Mouse (Mus musculus): ENCODE measurements around the gene Gm45021. TPM values are rescaled to one million over a fixed set of nuclear protein-coding genes. Genes with fewer than 3 reads are reported as not detected.

Gm45021 gene
- total and polyA plus RNA-seq, 3 experiments = not detected

DNA sequence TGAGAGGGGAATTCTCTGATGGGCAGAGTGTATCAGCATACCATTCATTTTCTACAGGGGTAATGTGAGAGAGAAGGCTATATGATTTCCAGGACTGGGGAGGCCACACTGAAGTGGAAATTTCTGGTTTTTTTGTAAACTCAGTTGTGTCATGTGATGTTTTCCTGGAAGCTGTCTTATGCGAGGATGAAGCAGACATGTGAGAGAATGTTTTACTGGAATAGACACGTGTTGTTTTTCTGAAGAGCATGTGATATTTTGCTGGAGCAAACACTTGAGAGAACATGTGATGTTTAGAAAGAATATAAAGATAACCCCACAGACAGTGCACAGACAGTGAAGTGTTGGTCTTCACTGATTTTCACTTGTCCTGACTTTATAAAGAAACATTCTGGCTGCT is 49.1 kb downstream of the Gm45021 start:
- TF ChIP-seq CTCF (IDR thresholded peaks at IDR 0.05; ENCODE audit: low read depth, low read length) = no peak
- ATAC-seq (ENCODE audit: extremely low read depth, insufficient number of reproducible peaks, low FRiP score, poor library complexity, severe bottlenecking) = no peak
- Histone ChIP-seq H3K4me1 (ENCODE audit: insufficient read depth, low read depth, low read length) (no peaks in the 10 kb centered on the region), H3K9me3 (replicated peaks) (no peaks in the 10 kb centered on the region), H3K4me3 (ENCODE audit: low read depth, low read length) (no peak overlapping the region), H3K36me3 (replicated peaks) (no peaks in the 10 kb centered on the region), H3K27me3 (ENCODE audit: insufficient read depth, low read length) (0 out of 2 replicates have a peak, but pooled peaks cover 3% of the 10 kb centered on the region)
- DNase-seq (ENCODE audit: low spot score) = no peak

DNA sequence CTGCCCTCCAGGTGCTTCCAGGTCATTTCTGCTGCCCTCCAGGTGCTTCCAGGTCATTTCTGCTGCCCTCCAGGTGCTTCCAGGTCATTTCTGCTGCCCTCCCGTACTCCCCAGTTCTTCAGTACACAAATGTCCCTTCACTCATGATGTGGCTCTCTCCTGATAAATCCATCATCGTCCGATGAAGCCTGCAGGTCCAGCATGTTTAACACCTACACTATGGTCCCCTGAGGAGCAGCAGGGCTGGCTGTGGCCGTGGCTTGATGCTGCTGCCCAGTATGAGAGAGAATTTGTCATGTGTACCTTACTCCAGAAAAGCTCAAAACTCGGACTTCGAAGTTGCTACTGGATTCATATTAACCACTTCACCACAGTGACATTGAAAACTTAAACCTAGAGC is 52.0 kb downstream of the Gm45021 start:
- TF ChIP-seq POLR2AphosphoS5 (IDR thresholded peaks at IDR 0.05; ENCODE audit: insufficient replicate concordance, low read depth, low read length) = no peak
- no peak for TF ChIP-seq GATA1 (IDR thresholded peaks at IDR 0.05; ENCODE audit: borderline replicate concordance, low read length)
- TF ChIP-seq CTCF (IDR thresholded peaks at IDR 0.05; ENCODE audit: low read depth, low read length) = no peak
- no peak for TF ChIP-seq GATA2 (IDR thresholded peaks at IDR 0.05; ENCODE audit: borderline replicate concordance, low read depth, low read length)
- TF ChIP-seq TAL1 (conservative IDR thresholded peaks at IDR 0.05; ENCODE audit: low read depth, low read length) = no peak
- DNase-seq (ENCODE audit: low spot score) (no peak), ATAC-seq (ENCODE audit: extremely low read depth, insufficient number of reproducible peaks, low FRiP score, poor library complexity, severe bottlenecking) (no peak)
- no peaks in the 10 kb centered on the region for H3K9me3 ChIP-seq (replicated peaks)
- no peaks in the 10 kb centered on the region for H3K36me3 ChIP-seq (replicated peaks)
- 0 out of 2 replicates have a peak, but pooled peaks cover 6% of the 10 kb centered on the region for H3K27me3 ChIP-seq (ENCODE audit: insufficient read depth, low read length)
- H3K4me1 ChIP-seq (ENCODE audit: insufficient read depth, low read depth, low read length) = no peaks in the 10 kb centered on the region
- no peak overlapping the region for H3K4me3 ChIP-seq (ENCODE audit: low read depth, low read length)

DNA sequence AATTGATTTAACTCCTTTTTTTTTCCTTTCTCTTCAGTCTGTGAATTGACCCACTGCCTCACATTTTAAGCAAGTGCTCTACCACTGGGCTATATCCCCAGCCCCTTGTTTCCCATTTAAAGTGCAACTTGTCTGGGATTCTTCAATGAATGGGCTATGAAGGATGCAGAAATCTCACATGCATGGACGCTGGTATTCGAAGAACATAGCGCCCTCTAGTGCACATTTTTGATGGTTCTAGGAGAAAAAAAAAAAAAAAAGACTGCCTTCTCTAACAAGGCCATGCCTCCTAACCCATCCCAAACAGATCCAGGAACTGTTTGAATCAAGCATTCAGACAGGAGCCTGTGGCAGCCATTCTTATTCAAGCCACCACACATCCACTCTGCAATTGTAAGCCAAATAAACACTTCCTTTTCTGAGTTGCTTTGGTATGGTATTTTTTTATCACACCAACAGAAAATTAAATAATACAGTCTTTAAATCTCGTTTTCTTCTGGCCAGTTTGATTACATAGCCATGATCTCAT is 53.4 kb downstream of the Gm45021 start:
- 0 out of 2 replicates have a peak, but pooled peaks cover 3% of the 10 kb centered on the region for H3K27me3 ChIP-seq (ENCODE audit: insufficient read depth, low read length)
- ATAC-seq (ENCODE audit: extremely low read depth, insufficient number of reproducible peaks, low FRiP score, poor library complexity, severe bottlenecking) = no peak
- no peaks in the 10 kb centered on the region for H3K4me1 ChIP-seq (ENCODE audit: insufficient read depth, low read depth, low read length)
- no peak overlapping the region for H3K4me3 ChIP-seq (ENCODE audit: low read depth, low read length)
- no peak for DNase-seq (ENCODE audit: low spot score)
- no peaks in the 10 kb centered on the region for H3K9me3 ChIP-seq (replicated peaks)
- TF ChIP-seq POLR2AphosphoS5 (IDR thresholded peaks at IDR 0.05; ENCODE audit: insufficient replicate concordance, low read depth, low read length) = no peak
- no peak for TF ChIP-seq TAL1 (conservative IDR thresholded peaks at IDR 0.05; ENCODE audit: low read depth, low read length)
- no peak for TF ChIP-seq GATA1 (IDR thresholded peaks at IDR 0.05; ENCODE audit: borderline replicate concordance, low read length)
- no peaks in the 10 kb centered on the region for H3K36me3 ChIP-seq (replicated peaks)

DNA sequence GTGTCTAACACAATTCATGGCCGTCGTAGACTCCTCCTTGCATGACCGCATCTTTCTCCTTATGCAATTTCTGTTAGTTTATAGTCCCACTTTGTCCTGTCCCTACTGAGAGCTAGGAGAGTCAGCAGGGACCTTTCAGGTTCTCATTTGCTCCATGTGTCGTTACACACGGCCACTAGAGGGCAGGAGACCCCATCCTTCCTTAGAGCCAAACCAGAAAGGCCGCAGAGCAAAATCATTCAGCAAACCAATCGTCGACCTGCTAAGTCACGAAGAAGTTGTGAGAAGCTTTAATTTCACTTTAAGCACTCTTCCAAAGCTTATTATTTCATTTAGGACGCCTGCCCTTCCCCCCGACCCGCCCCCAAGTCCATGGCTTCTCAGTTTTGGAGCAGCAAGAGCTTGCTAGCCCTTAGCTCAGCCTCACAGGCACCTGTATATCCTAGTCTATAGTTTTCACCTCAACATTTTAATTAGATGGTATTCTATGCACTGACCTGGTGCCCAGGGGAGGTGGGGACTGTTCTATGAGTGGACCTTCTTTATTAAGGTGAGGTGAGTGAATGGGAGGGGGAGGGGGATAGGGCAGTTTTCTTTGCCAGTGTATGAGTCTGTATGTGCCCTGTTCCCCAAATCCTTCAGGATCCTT is 56.4 kb downstream of the Gm45021 start:
- H3K4me1 ChIP-seq (ENCODE audit: insufficient read depth, low read depth, low read length) = no peaks in the 10 kb centered on the region
- no peaks in the 10 kb centered on the region for H3K9me3 ChIP-seq (replicated peaks)
- DNase-seq (ENCODE audit: low spot score) = no peak
- no peak overlapping the region for H3K4me3 ChIP-seq (ENCODE audit: low read depth, low read length)
- TF ChIP-seq CTCF (IDR thresholded peaks at IDR 0.05; ENCODE audit: low read depth, low read length) = 0 out of 2 replicates have a peak, but pooled peaks have one; percentile 27
- TF ChIP-seq GATA2 (IDR thresholded peaks at IDR 0.05; ENCODE audit: borderline replicate concordance, low read depth, low read length) = no peak
- ATAC-seq (ENCODE audit: extremely low read depth, insufficient number of reproducible peaks, low FRiP score, poor library complexity, severe bottlenecking) = no peak
- no peaks in the 10 kb centered on the region for H3K36me3 ChIP-seq (replicated peaks)
- peaks cover 9% of the 10 kb centered on the region for H3K27me3 ChIP-seq (ENCODE audit: insufficient read depth, low read length)

DNA sequence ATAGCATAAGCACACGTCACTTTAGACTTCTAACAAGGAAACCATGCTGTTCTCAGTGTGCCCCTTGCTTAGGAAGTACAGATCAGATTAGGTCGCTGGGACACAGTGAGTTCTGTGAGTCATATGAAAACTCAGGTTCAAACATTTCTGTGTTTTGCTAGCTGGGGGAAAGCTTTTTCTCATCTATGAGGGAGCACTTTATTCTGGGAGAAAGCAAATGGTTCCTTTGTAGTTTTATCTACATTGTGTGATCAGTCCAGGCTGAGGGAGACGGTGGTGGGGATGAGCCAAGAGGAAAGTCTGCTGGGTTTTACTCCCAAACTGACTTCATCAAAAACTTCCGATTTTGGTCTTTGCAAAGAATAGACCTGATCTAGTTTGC is 56.9 kb downstream of the Gm45021 start:
- no peaks in the 10 kb centered on the region for H3K4me1 ChIP-seq (ENCODE audit: insufficient read depth, low read depth, low read length)
- no peaks in the 10 kb centered on the region for H3K36me3 ChIP-seq (replicated peaks)
- TF ChIP-seq CTCF (IDR thresholded peaks at IDR 0.05; ENCODE audit: low read depth, low read length) (no peak), TAL1 (conservative IDR thresholded peaks at IDR 0.05; ENCODE audit: low read depth, low read length) (no peak), GATA1 (IDR thresholded peaks at IDR 0.05; ENCODE audit: borderline replicate concordance, low read length) (no peak), POLR2AphosphoS5 (IDR thresholded peaks at IDR 0.05; ENCODE audit: insufficient replicate concordance, low read depth, low read length) (no peak), GATA2 (IDR thresholded peaks at IDR 0.05; ENCODE audit: borderline replicate concordance, low read depth, low read length) (no peak)
- DNase-seq (ENCODE audit: low spot score) = no peak
- no peak overlapping the region for H3K4me3 ChIP-seq (ENCODE audit: low read depth, low read length)
- H3K27me3 ChIP-seq (ENCODE audit: insufficient read depth, low read length) = peaks cover 9% of the 10 kb centered on the region
- no peak for ATAC-seq (ENCODE audit: extremely low read depth, insufficient number of reproducible peaks, low FRiP score, poor library complexity, severe bottlenecking)
- no peaks in the 10 kb centered on the region for H3K9me3 ChIP-seq (replicated peaks)

DNA sequence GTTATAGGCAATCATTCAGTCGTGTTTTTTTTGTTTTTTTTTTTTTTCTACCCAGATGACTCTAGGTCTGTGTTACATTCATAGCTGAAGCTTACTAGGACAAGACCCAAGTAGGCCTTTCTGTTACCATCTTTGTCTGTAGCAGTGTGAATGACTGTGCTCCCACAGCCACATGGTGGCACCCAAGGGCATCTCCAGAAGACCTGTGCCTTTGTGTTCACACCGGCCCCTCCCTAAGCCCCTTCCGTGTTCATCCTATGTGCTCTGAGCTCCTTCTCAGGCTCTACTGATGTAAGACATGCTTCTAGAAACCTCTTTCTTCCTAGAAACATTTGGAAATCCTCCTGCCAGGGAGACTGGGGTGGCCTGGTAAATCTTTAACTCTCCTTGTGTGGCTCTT is 57.6 kb downstream of the Gm45021 start, which contains the start of gene Gimap8:
Gimap8 (plus strand) TSS at position 240 of the 400 bp plus-strand sequence.
- Histone ChIP-seq H3K4me1 (ENCODE audit: insufficient read depth, low read depth, low read length) (no peaks in the 10 kb centered on the region), H3K27me3 (ENCODE audit: insufficient read depth, low read length) (peaks cover 9% of the 10 kb centered on the region), H3K9me3 (replicated peaks) (no peaks in the 10 kb centered on the region), H3K4me3 (ENCODE audit: low read depth, low read length) (no peak within 1 kb of the TSS), H3K36me3 (replicated peaks) (no peaks in the 10 kb centered on the region)
- TF ChIP-seq GATA2 (IDR thresholded peaks at IDR 0.05; ENCODE audit: borderline replicate concordance, low read depth, low read length) (no peak), TAL1 (conservative IDR thresholded peaks at IDR 0.05; ENCODE audit: low read depth, low read length) (no peak), POLR2AphosphoS5 (IDR thresholded peaks at IDR 0.05; ENCODE audit: insufficient replicate concordance, low read depth, low read length) (no peak), CTCF (IDR thresholded peaks at IDR 0.05; ENCODE audit: low read depth, low read length) (no peak), GATA1 (IDR thresholded peaks at IDR 0.05; ENCODE audit: borderline replicate concordance, low read length) (no peak)
- ATAC-seq (ENCODE audit: extremely low read depth, insufficient number of reproducible peaks, low FRiP score, poor library complexity, severe bottlenecking) (no peak), DNase-seq (ENCODE audit: low spot score) (no peak)

Measured in G1E (cell line).